Mouse (Mus musculus) heart, adult 2 months (tissue): ENCODE data around the gene Zfp36l2.

Experiments used
- CTCF ChIP-seq: fragments of 200-600 bp; IDR thresholded peaks from 2 replicates; pipeline ENCODE4 v1.8.1; 2022; ENCODE audit warnings: antibody characterized with exemption, mild to moderate bottlenecking, moderate library complexity
- EP300 ChIP-seq: fragments of 200-500 bp; IDR thresholded peaks from 2 replicates; pipeline ENCODE4 v1.6.1; 2011; ENCODE audit warnings: low read depth, low read length, control low read depth; ENCODE audit not compliant: insufficient read depth
- POLR2A ChIP-seq: fragments of 200-500 bp; IDR thresholded peaks from 2 replicates; pipeline ENCODE4 v1.6.1; 2011; ENCODE audit warnings: mild to moderate bottlenecking, low read depth, low read length, control low read depth; ENCODE audit not compliant: insufficient read depth

DNA sequence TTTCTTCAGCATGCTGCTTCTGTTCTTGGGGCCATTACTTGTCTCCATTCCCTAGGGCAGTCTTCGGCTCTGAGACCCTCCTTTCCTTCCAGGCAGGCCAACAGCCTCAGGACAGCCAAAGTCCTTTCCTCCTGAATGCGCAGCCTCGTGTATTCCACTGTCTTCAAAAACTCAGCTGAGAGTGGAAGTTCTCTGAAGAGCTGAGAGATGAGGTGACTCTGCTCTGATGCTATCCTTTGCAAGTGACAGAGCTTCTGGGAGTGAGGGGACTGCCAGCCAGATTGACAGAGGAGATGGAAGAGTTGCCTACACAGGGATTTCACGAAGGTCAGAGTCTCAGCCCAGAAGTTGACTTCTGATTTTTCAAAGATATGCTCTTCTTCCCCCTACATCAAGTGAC is 4.2 kb upstream of the Zfp36l2 start:
- TF ChIP-seq POLR2A (no peak), EP300 (no peak), CTCF (no peak)
